Mouse (Mus musculus): ENCODE measurements around the gene Fkbp5.

Gene Fkbp5

GRCm38 (mm10) chr17:28369056-28369455 lies 148.3 kb downstream of the Fkbp5 start:
- ChIA-PET CTCF (interaction anchor here (0.5 to 2.8 kb wide), 72 partner anchors 9 to 602 kb away, joined by 3 to 25 read pairs (median 4); partner anchors contain the start of genes Def6 (in 2 of the 4), Tead3 (in 2 of the 4) and Fance (in 1 of the 4)), POLR2A (interaction anchor here in 3 of 4 experiments (0.6 to 3.9 kb wide), 8 partner anchors 16 to 252 kb away, joined by 3 to 27 read pairs (median 4); no protein-coding TSS in a partner anchor)

- POLR2A ChIA-PET = interaction anchor here (0.5 to 3.9 kb wide), 12 partner anchors 11 to 272 kb away, joined by 3 to 27 read pairs (median 3); partner anchors contain the start of gene Def6 (in 1 of the 4)
- CTCF ChIA-PET = interaction anchor here (0.5 to 2.8 kb wide), 63 partner anchors 8 to 603 kb away, joined by 3 to 25 read pairs (median 4); partner anchors contain the start of genes Def6 (in 2 of the 4), Tead3 (in 2 of the 4) and Fance (in 1 of the 4)
These were observed 148.9 kb downstream of the Fkbp5 start for GRCm38 (mm10) chr17:28368449-28368848.

- CTCF ChIA-PET = interaction anchor here (0.5 to 1.1 kb wide), 7 partner anchors 10 to 1465 kb away, joined by 3 to 7 read pairs (median 4); no protein-coding TSS in a partner anchor
- POLR2A ChIA-PET = interaction anchor here (0.6 to 45.8 kb wide), 13 partner anchors 10 to 164 kb away, joined by 3 to 990 read pairs (median 5); partner anchors contain the start of genes Tead3 (in 2 of the 4), Fance (in 1 of the 4) and Rpl10a (in 1 of the 4)
These were observed 152.2 kb downstream of the Fkbp5 start, which contains the start of gene Tulp1 for GRCm38 (mm10) chr17:28365122-28365521. Tulp1 (minus strand) TSS chr17:28365222.

GRCm38 (mm10) chr17:28363507-28363906 lies 153.8 kb downstream of the Fkbp5 start:
- ChIA-PET POLR2A (interaction anchor here in 3 of 4 experiments (0.9 to 45.8 kb wide), 7 partner anchors 13 to 140 kb away, joined by 3 to 990 read pairs (median 7); partner anchors contain the start of genes Tead3 (in 2 of the 3), Fance (in 1 of the 3) and Rpl10a (in 1 of the 3)), CTCF (interaction anchor here in 2 of 4 experiments (0.6 to 1.0 kb wide), 4 partner anchors 8 to 281 kb away, joined by 3 read pairs; no protein-coding TSS in a partner anchor)

- POLR2A ChIA-PET = interaction anchor here in 2 of 4 experiments (0.6 to 45.8 kb wide), 6 partner anchors 13 to 260 kb away, joined by 3 to 990 read pairs (median 8); partner anchors contain the start of genes Fance (in 1 of the 2), Rpl10a (in 1 of the 2) and Tead3 (in 1 of the 2)
- CTCF ChIA-PET = interaction anchor here (0.5 to 0.7 kb wide), 5 partner anchors 9 to 127 kb away, joined by 3 to 4 read pairs (median 3); no protein-coding TSS in a partner anchor
These were observed 154.6 kb downstream of the Fkbp5 start for GRCm38 (mm10) chr17:28362653-28363292.

- POLR2A ChIA-PET = interaction anchor here in 1 of 4 experiments (0.6 to 45.8 kb wide), 6 partner anchors 12 to 261 kb away, joined by 3 to 990 read pairs (median 4); partner anchors contain the start of genes Fance, Rpl10a and Tead3
- CTCF ChIA-PET = interaction anchor here in 2 of 4 experiments (0.5 to 0.6 kb wide), 3 partner anchors 10 to 51 kb away, joined by 3 to 4 read pairs (median 3); no protein-coding TSS in a partner anchor
These were observed 155.2 kb downstream of the Fkbp5 start for GRCm38 (mm10) chr17:28361921-28362652.

- POLR2A ChIA-PET = interaction anchor here in 3 of 4 experiments (0.6 to 45.8 kb wide), 8 partner anchors 10 to 644 kb away, joined by 3 to 990 read pairs (median 4); partner anchors contain the start of genes Tead3 (in 2 of the 3), Fance (in 1 of the 3) and Rpl10a (in 1 of the 3)
- CTCF ChIA-PET = interaction anchor here (0.5 to 5.1 kb wide), 5 partner anchors 7 to 30 kb away, joined by 3 to 25 read pairs (median 5); partner anchors contain the start of gene Tead3 (in 1 of the 4)
These were observed 156.6 kb downstream of the Fkbp5 start for GRCm38 (mm10) chr17:28360531-28361277.

- POLR2A ChIA-PET = interaction anchor here (0.5 to 45.8 kb wide), 16 partner anchors 8 to 170 kb away, joined by 3 to 990 read pairs (median 4); partner anchors contain the start of genes Rpl10a (in 2 of the 4), Tead3 (in 2 of the 4), Def6 (in 1 of the 4) and Fance (in 1 of the 4)
- CTCF ChIA-PET = interaction anchor here (0.5 to 5.1 kb wide), 15 partner anchors 9 to 1285 kb away, joined by 3 to 25 read pairs (median 5); no protein-coding TSS in a partner anchor
These were observed 158.6 kb downstream of the Fkbp5 start for GRCm38 (mm10) chr17:28358576-28359261.

- ChIA-PET POLR2A (interaction anchor here in 3 of 4 experiments (0.6 to 45.8 kb wide), 11 partner anchors 10 to 169 kb away, joined by 3 to 990 read pairs (median 4); partner anchors contain the start of genes Rpl10a (in 2 of the 3) and Fance (in 1 of the 3)), CTCF (interaction anchor here in 3 of 4 experiments (0.5 to 5.1 kb wide), 6 partner anchors 12 to 658 kb away, joined by 3 to 25 read pairs (median 4); no protein-coding TSS in a partner anchor)
These were observed 161.5 kb downstream of the Fkbp5 start for GRCm38 (mm10) chr17:28355871-28356270.

GRCm38 (mm10) chr17:28352018-28352417 lies 165.3 kb downstream of the Fkbp5 start:
- CTCF ChIA-PET = no interaction called here
- POLR2A ChIA-PET = interaction anchor here in 3 of 4 experiments (2.1 to 45.8 kb wide), 5 partner anchors 11 to 28 kb away, joined by 7 to 990 read pairs (median 29); partner anchors contain the start of genes Rpl10a (in 2 of the 3), Fance (in 1 of the 3) and Tulp1 (in 1 of the 3)

GRCm38 (mm10) chr17:28351353-28351890 lies 165.9 kb downstream of the Fkbp5 start:
- ChIA-PET CTCF (interaction anchor here in 3 of 4 experiments (0.7 to 2.9 kb wide), 9 partner anchors 9 to 636 kb away, joined by 3 to 11 read pairs (median 5); partner anchors contain the start of gene Rpl10a (in 1 of the 3)), POLR2A (interaction anchor here (0.6 to 45.8 kb wide), 20 partner anchors 8 to 172 kb away, joined by 3 to 990 read pairs (median 4); partner anchors contain the start of genes Rpl10a (in 2 of the 4), Tulp1 (in 2 of the 4), Fance (in 1 of the 4) and Ppard (in 1 of the 4))

GRCm38 (mm10) chr17:28350466-28351352 lies 166.6 kb downstream of the Fkbp5 start, which contains the start of gene Tead3:
Tead3 (minus strand) TSS chr17:28350817.
- POLR2A ChIA-PET = interaction anchor here (0.5 to 45.8 kb wide), 31 partner anchors 9 to 688 kb away, joined by 3 to 990 read pairs (median 4); partner anchors contain the start of genes Rpl10a (in 2 of the 4), Tulp1 (in 2 of the 4), Fance (in 1 of the 4) and Ppard (in 1 of the 4)
- CTCF ChIA-PET = interaction anchor here (0.5 to 2.9 kb wide), 27 partner anchors 10 to 637 kb away, joined by 3 to 11 read pairs (median 4); partner anchors contain the start of genes Def6 (in 1 of the 4) and Rpl10a (in 1 of the 4)

- ChIA-PET POLR2A (interaction anchor here (0.5 to 45.8 kb wide), 26 partner anchors 8 to 689 kb away, joined by 3 to 990 read pairs (median 4); partner anchors contain the start of genes Rpl10a (in 2 of the 4), Tulp1 (in 2 of the 4), Fance (in 1 of the 4) and Zfp523 (in 1 of the 4)), CTCF (interaction anchor here (0.5 to 2.9 kb wide), 23 partner anchors 9 to 375 kb away, joined by 3 to 11 read pairs (median 4); partner anchors contain the start of gene Def6 (in 1 of the 4))
These were observed 167.3 kb downstream of the Fkbp5 start for GRCm38 (mm10) chr17:28349901-28350465.

Data from embryonic stem cell, embryonic (primary cell).